Mouse (Mus musculus): ENCODE measurements around the gene Sdc3.

DNA sequence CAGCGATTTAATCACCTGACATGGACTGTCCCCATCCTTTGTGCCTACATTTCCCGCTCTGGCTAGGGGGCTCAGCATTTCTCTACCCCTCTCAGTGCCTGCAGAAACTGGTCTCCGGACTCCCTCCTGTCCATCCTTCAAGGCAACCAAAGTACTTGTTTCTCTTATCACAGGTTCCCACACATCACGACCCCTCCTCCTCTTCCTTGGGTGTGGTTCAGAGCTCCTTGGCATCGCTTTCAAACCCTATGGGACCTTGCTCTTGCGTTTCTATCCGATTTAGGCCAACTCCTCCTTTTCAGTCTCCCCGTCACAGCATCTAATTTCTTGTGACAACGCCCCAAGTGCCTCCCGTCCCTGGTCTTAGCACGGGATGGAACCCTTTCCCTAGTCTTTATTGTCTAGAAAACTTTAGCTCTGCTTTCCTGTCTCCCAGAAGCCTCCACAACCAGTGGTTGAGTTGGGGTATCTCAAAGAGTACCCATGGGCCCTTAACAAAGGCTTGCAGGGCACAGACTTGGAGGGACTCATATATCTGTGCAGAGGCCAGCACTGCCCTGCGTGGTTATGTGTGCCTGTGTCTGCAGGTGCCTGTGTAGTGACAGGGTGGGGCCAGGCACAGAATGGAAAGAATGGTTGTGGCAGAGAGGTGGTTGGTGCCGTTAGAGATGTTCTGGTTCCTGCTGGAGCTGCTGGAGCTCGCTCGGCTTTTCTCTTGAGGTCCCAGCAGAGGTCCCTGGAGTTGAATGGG is 68.7 kb downstream of the Sdc3 start:
- no peak for TF ChIP-seq CTCF (IDR thresholded peaks at IDR 0.05; ENCODE audit: low read depth, low read length)
- no peak for TF ChIP-seq GATA1 (IDR thresholded peaks at IDR 0.05; ENCODE audit: borderline replicate concordance, low read length)
- TF ChIP-seq TAL1 (conservative IDR thresholded peaks at IDR 0.05; ENCODE audit: low read depth, low read length) = no peak
- no peak for TF ChIP-seq GATA2 (IDR thresholded peaks at IDR 0.05; ENCODE audit: borderline replicate concordance, low read depth, low read length)
